Mouse (Mus musculus): Measurements from ENCODE around the gene 1600002K03Rik.
A peak's percentile ranks its signal among the peaks of the same experiment; 100 is the strongest.

Gene 1600002K03Rik

DNA sequence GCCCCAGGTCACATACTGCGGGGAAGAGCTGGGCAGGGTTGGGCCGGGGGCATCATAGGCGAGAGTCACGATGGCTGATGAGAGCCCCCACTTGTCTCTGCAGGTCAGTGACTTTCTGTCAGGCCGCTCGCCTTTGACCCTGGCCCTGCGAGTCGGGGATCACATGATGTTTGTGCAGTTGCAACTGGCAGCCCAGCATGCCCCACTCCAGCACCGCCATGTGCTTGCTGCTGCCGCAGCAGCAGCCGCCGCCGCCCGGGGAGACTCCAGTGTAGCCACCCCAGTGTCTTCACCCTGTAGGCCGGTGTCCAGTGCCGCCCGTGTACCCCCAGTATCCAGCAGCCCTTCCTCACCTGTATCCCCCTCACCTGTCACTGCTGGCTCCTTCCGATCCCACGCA is 19.0 kb upstream of the 1600002K03Rik start:
- no peak for DNase-seq (ENCODE audit: low read depth, low spot score)

- no peak for DNase-seq (ENCODE audit: low read depth, low spot score)
Observed at GRCm38 (mm10) chr10:80154384-80154783, 18.4 kb upstream of the 1600002K03Rik start.

- DNase-seq (ENCODE audit: low read depth, low spot score), result no peak
Observed at GRCm38 (mm10) chr10:80155277-80155676, 17.5 kb upstream of the 1600002K03Rik start.

GRCm38 (mm10) chr10:80156002-80156751 is 16.6 kb upstream of the 1600002K03Rik start:
- no peak for DNase-seq (ENCODE audit: low read depth, low spot score)

- no peak for DNase-seq (ENCODE audit: low read depth, low spot score)
Observed at GRCm38 (mm10) chr10:80156752-80157053, 16.0 kb upstream of the 1600002K03Rik start.

DNA sequence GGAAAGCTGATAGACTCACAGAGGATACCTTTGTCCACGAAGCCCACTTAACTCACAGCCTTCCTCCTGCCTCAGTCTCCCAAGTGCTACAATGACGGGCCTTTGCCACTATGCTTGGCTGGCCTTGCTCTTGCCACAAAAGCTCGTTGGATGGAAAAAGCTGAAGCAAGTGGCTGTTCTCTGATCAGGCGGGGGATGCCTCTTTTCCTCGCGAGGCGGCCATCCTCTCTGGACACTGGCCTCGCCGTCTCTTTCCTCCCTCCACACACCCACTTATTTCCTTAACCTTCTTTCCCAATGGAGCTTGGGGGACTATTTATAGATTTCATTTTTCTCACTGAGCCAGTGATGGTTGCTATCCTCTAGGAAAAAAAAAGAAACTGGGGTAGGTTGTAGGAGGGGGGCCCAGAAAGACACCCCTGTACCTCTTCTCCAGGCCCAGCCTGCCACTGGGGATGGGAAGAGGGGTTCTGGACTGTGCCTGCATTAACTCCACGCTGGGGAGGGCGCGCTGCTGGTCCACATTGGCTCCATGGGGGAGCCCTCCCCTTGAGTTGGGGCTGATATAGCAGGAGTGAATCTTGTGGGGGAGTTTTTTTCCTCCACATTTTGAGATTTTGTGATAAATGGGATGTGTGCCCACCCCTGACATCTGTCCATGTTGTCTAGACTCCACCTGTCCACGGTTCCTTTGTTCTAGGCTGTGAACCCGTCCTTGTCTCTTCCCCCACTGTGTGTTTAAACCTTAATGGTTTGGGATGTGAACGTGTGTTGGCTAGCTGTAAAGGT is 15.4 kb upstream of the 1600002K03Rik start:
- DNase-seq (ENCODE audit: low read depth, low spot score), result no peak

GRCm38 (mm10) chr10:80158307-80158986 is 14.3 kb upstream of the 1600002K03Rik start:
- peak; percentile 88 for DNase-seq (ENCODE audit: low read depth, low spot score)

- DNase-seq (ENCODE audit: low read depth, low spot score), result peak; percentile 81
Observed at GRCm38 (mm10) chr10:80159021-80159560, 13.7 kb upstream of the 1600002K03Rik start.

GRCm38 (mm10) chr10:80159561-80160454 is 12.9 kb upstream of the 1600002K03Rik start:
- DNase-seq (ENCODE audit: low read depth, low spot score), result peak; percentile 100

DNA sequence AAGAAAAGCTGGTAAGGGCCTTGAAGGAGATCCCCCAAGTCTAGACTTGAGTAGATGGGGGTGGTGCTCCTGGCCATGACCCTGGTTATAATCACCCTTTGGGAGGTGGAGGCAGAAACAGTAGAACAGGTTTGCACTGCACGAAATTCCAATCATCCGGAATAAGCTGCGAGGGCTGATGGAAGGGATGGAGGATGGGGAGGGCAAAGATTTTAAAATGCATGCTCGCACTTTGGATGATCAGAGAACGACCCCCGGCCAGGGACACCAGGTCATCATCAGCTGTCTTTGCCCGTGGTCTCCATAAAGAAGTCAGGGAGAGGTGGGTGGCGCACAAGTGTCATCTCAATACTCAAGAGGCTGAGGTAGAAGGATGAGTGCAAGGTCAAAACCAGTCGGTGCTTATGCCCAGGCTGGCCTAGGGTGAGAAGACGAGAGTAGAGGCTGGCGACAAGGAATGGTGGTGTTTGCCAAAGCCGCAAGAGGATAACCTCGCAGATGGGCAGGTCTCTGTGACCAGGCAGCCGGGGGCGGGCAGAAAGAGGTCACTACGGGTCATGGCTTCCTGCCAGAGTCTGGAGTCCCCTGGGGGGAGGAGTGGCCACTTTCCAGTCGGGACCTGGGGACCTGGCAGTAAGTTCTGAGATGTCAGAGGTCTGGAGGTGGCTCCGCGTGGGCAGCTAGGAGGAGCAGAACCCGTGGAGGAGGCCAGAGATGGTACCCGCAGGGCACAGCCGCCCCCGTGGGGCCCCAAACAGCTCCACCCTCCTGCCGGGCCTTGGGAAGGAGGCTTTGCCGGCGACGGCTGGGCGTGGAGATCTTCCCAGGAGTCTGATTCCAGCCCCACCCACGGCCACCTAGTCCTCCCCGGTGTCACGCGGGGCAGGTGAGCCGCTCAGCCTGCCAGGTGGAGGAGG is 12.0 kb upstream of the 1600002K03Rik start:
- DNase-seq (ENCODE audit: low read depth, low spot score), result peak; percentile 80

DNA sequence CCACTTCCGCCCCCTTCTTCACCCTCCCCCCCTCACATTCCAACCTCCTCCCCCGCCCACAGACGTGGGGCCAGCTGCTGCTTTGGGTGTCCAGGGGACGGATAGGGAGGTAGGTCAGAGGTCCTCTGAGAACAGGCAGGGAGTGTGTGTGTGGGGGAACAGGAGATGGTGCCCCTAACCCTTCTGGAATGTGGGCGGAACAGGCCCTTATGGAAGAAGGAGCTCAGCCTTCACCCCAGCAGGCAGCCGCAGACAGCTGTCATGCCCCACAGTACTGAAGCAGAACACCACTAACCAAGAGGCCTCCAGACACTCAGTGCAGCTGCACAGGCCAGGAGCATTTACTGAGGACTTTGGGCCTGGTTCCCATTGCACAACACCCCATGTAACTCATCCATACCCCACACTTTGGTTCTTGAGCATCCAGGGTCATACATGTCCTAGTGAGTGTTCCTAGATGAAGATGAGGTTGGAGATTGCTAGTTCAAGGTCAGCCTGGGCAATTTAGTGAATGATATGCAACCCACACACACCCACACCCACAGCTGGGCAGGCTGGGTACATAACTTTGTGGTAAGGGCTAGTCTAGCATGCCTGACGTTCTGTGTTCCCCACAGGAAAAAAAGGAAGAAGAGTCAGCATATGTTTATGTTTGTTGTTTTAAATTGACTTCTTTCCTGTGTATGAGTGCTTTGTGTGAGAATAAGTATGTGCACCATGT is 11.1 kb upstream of the 1600002K03Rik start:
- no peak for DNase-seq (ENCODE audit: low read depth, low spot score)

DNA sequence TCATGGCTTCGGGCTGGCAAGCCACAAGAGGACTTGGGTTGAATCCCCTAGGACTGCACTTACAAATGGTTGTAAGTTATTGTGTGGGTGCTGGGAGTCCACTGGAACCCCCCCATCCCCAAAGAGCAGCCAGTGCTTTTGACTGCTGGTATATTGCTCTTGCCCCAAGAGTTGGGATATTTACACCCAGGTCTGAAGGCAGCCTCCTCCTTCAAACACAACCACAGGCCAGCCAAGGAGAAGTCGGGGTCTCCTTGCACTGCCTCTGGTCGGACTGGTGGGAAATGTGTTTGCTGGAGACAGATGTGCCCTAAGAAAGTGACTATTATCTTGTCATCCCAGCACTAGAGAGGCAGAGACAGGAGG is 10.5 kb upstream of the 1600002K03Rik start:
- no peak for DNase-seq (ENCODE audit: low read depth, low spot score)

GRCm38 (mm10) chr10:80162716-80163299 is 9.9 kb upstream of the 1600002K03Rik start:
- DNase-seq (ENCODE audit: low read depth, low spot score), result no peak

DNA sequence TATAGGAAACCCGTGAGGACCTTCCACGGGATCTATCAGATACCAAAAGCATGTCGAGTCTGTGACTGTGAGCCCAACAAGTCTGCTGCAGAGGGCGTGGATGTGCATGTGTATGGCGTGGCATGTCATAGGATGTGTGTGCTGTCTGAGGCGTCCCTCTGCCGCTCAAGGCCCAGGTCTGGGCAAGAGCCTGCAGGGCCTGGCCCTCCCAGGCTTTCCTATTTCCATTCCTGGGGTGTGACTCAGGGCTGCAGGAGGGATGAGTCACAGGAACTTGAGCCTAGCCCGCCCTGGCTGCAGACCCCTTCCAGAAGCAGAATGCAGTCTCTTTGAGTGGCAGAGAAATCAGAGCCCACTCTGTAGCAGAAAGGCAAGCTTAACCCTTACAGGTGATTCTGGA is 9.0 kb upstream of the 1600002K03Rik start:
- DNase-seq (ENCODE audit: low read depth, low spot score), result no peak

GRCm38 (mm10) chr10:80164161-80164997 is 8.4 kb upstream of the 1600002K03Rik start:
- DNase-seq (ENCODE audit: low read depth, low spot score), result no peak

DNA sequence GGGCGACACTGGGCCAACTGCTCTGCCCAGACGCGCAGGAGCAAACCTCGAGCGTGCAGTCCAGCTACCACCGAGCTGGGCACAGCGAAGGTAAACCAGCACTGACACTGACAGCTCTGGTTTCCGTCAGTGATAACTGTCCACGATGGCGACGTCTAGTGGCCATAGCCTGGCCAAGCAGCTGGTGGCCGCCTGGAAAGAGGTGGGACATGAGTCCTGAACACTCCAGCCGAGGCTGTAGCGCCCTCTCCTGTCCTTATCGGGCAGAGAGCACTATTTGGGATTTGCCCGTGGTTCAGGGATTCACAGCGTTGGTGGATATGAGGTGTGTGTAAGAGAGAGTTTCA is 7.8 kb upstream of the 1600002K03Rik start:
- DNase-seq (ENCODE audit: low read depth, low spot score), result peak; percentile 90

DNA sequence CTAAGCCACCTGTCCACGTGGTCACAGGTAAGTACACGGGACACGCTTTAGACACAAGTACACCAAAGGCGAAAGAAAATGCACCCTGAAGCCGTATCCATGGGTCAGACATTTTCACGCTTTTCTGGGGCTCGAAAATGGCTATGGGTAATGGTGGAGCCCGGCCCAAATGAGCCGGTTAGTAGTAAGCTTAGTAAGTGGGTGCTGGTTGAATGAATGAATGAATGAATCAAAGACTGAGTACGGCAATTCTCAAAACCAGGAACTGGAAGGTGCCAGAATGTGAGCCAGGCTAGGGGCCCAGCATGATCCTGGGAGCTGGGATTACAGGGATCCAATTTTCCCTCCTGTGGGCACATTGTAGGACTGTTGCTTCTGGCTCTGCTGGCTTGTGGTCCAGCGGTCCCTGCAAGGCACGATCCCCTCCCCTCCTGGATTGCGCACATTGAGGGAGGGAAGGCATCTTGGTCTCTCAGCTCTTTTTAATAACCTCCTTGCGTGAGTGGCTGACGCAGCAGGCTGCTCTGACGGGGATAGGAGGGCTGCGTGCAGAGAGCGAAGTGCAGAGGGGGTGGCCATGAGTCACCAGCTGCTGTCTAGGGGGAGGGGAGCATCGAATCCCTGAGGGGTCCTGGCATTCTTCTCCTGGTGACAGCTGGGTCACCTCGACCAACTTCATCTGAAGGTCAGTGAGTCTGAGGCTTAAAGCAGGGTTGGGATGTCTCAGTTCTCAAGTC is 7.2 kb upstream of the 1600002K03Rik start, which contains the start of gene Cirbp:
Gene Cirbp, plus strand, starts transcription at position 594 of the 737 bp plus-strand sequence.
- DNase-seq (ENCODE audit: low read depth, low spot score), result no peak
